Mouse (Mus musculus): ENCODE data around the gene Ppp2r2d. TPM values are rescaled to one million over a fixed set of nuclear protein-coding genes. Genes with fewer than 3 reads are reported as not detected.

The Ppp2r2d gene
- polyA plus RNA-seq, 1 experiment from 2014 or later = 50.9 TPM

- Histone ChIP-seq H3K4me1 (ENCODE audit: insufficient read depth) (peaks cover 7% of the 10 kb centered on the region; the same call in 1 of the 2 replicates), H3K36me3 (ENCODE audit: insufficient read depth) (no peaks in the 10 kb centered on the region), H3K9me3 (ENCODE audit: low read depth, low read length) (no peaks in the 10 kb centered on the region), H3K4me2 (peak overlapping the region; percentile 76), H3K9ac (peak overlapping the region; percentile 18), H3K27ac (ENCODE audit: low read depth) (no peak overlapping the region; the same call in 1 of the 2 replicates), H3K4me3 (ENCODE audit: low read depth, low read length) (peak overlapping the region; percentile 69), H3K27me3 (ENCODE audit: insufficient read depth, low read length) (no peaks in the 10 kb centered on the region)
- no peak for ATAC-seq (ENCODE audit: insufficient read depth)
- DNase-seq = no peak
- 62% methylated on average over 5 of the region's 5 CpGs for WGBS
- TF ChIP-seq CTCF (IDR thresholded peaks at IDR 0.05; ENCODE audit: low read depth) = no peak
These were observed 62.1 kb downstream of the Ppp2r2d start for GRCm38 (mm10) chr7:138907976-138908375.

DNA sequence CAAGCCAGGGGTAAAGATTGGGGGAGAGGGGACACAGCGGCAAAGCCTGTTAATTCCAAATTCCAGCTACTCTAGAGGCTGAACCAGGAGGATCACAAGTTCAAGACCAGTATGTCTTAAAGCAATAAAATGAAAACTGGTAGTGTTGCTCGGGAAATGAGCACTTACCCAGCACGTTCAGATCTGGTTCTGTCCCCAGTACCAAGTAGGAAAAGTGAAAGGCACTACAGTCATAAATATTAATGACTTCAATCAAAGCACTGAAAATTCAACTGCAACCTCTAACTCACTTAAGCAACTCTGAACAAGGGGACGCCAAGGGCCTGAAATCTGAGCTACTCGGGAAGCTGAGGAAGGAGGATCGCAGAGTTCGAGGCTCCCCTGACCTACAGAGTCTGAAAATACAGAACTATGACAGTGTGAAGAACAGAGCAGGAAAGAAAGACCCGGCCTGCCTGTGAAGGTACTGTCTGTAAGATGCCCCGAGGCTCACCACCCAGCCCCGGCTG is 62.9 kb downstream of the Ppp2r2d start:
- H3K27me3 ChIP-seq (ENCODE audit: insufficient read depth, low read length) = no peaks in the 10 kb centered on the region
- H3K27ac ChIP-seq (ENCODE audit: low read depth) = peak overlapping the region; percentile 74
- H3K4me3 ChIP-seq (ENCODE audit: low read depth, low read length) = peak overlapping the region; percentile 69
- no peak for DNase-seq
- no peak for TF ChIP-seq CTCF (IDR thresholded peaks at IDR 0.05; ENCODE audit: low read depth)
- no peaks in the 10 kb centered on the region for H3K36me3 ChIP-seq (ENCODE audit: insufficient read depth)
- H3K4me1 ChIP-seq (ENCODE audit: insufficient read depth) = peaks cover 7% of the 10 kb centered on the region; the same call in 1 of the 2 replicates
- peak overlapping the region; percentile 84 for H3K9ac ChIP-seq
- no peaks in the 10 kb centered on the region for H3K9me3 ChIP-seq (ENCODE audit: low read depth, low read length)
- no peak for ATAC-seq (ENCODE audit: insufficient read depth)
- H3K4me2 ChIP-seq = peak overlapping the region; percentile 76
- 6% methylated on average over 10 of the region's 10 CpGs for WGBS

GRCm38 (mm10) chr7:138909277-138910192 is 63.7 kb downstream of the Ppp2r2d start, which contains the start of gene Bnip3:
Gene Bnip3, minus strand, starts transcription at chr7:138909519.
- Histone ChIP-seq H3K4me3 (ENCODE audit: low read depth, low read length) (peak within 1 kb of the TSS; percentile 69), H3K4me2 (peak within 1 kb of the TSS; percentile 76), H3K27me3 (ENCODE audit: insufficient read depth, low read length) (no peaks in the 10 kb centered on the region), H3K9ac (peak within 1 kb of the TSS; percentile 84), H3K36me3 (ENCODE audit: insufficient read depth) (no peaks in the 10 kb centered on the region), H3K9me3 (ENCODE audit: low read depth, low read length) (no peaks in the 10 kb centered on the region), H3K4me1 (ENCODE audit: insufficient read depth) (peaks cover 7% of the 10 kb centered on the region; the same call in 1 of the 2 replicates), H3K27ac (ENCODE audit: low read depth) (peak within 1 kb of the TSS; percentile 82)
- DNase-seq = peak; percentile 94
- under 1% methylated on average over 65 of the region's 66 CpGs for whole genome bisulfite sequencing
- peak; percentile 97 for ATAC-seq (ENCODE audit: insufficient read depth)
- TF ChIP-seq CTCF (IDR thresholded peaks at IDR 0.05; ENCODE audit: low read depth) = no peak

DNA sequence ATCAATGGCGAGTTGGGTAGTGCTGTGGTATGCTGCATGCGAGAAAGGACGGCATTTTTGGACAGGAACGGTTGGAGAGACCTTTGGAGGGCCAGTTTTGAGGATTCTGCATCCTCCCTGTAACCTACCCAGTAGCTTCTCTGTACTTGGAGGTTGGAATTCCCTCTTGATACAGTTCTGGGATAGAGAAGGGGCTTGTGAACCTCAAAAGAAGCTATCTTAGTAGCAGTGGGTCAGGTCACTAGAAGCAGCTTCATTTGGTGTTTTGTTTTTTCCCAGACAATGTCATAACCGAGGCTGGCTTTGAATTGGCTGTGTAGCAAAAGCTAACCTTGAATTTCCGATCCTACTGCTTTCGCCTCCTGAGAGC is 64.3 kb downstream of the Ppp2r2d start:
- DNase-seq = peak; percentile 12
- H3K27ac ChIP-seq (ENCODE audit: low read depth) = peak overlapping the region; percentile 82
- H3K4me1 ChIP-seq (ENCODE audit: insufficient read depth) = peaks cover 7% of the 10 kb centered on the region; the same call in 1 of the 2 replicates
- H3K4me2 ChIP-seq = peak overlapping the region; percentile 76
- no peaks in the 10 kb centered on the region for H3K27me3 ChIP-seq (ENCODE audit: insufficient read depth, low read length)
- no peaks in the 10 kb centered on the region for H3K9me3 ChIP-seq (ENCODE audit: low read depth, low read length)
- no peak for ATAC-seq (ENCODE audit: insufficient read depth)
- H3K36me3 ChIP-seq (ENCODE audit: insufficient read depth) = no peaks in the 10 kb centered on the region
- TF ChIP-seq CTCF (IDR thresholded peaks at IDR 0.05; ENCODE audit: low read depth) = no peak
- WGBS = 21% methylated on average over 7 of the region's 7 CpGs
- H3K9ac ChIP-seq = peak overlapping the region; percentile 60
- peak overlapping the region; percentile 69 for H3K4me3 ChIP-seq (ENCODE audit: low read depth, low read length)

DNA sequence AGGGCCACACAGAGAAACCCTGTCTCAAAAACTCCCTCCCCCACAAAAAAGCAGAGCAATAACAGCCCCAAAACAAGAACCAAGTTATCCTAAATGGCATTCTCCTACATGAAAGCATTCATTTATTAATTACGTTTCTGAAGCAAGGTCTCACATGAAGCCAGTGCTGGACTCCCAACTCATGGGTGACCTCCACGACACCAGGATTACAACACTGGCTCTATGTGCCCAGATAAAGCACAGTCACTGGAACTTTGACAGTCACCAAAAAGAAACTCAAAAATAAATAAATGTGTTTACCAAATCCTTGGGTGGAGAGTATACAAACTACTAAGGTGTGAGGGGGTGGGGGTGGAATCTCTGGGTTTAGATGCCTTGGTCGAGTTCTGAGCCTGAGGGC is 67.7 kb downstream of the Ppp2r2d start:
- 64% methylated on average over 3 of the region's 3 CpGs for WGBS
- H3K9me3 ChIP-seq (ENCODE audit: low read depth, low read length) = no peaks in the 10 kb centered on the region
- no peak for DNase-seq
- no peak for TF ChIP-seq CTCF (IDR thresholded peaks at IDR 0.05; ENCODE audit: low read depth)
- no peak overlapping the region for H3K27ac ChIP-seq (ENCODE audit: low read depth)
- ATAC-seq (ENCODE audit: insufficient read depth) = no peak
- H3K4me1 ChIP-seq (ENCODE audit: insufficient read depth) = peaks cover 1% of the 10 kb centered on the region; the same call in 1 of the 2 replicates
- H3K4me2 ChIP-seq = no peak overlapping the region
- no peak overlapping the region for H3K4me3 ChIP-seq (ENCODE audit: low read depth, low read length)
- no peaks in the 10 kb centered on the region for H3K36me3 ChIP-seq (ENCODE audit: insufficient read depth)
- H3K9ac ChIP-seq = no peak overlapping the region
- H3K27me3 ChIP-seq (ENCODE audit: insufficient read depth, low read length) = no peaks in the 10 kb centered on the region

- Histone ChIP-seq H3K27me3 (ENCODE audit: insufficient read depth, low read length) (no peaks in the 10 kb centered on the region), H3K27ac (ENCODE audit: low read depth) (peak overlapping the region; percentile 84), H3K9me3 (ENCODE audit: low read depth, low read length) (no peaks in the 10 kb centered on the region), H3K4me1 (ENCODE audit: insufficient read depth) (no peaks in the 10 kb centered on the region), H3K9ac (peak overlapping the region; percentile 36), H3K36me3 (ENCODE audit: insufficient read depth) (no peaks in the 10 kb centered on the region), H3K4me3 (ENCODE audit: low read depth, low read length) (peak overlapping the region; percentile 35), H3K4me2 (peak overlapping the region; percentile 68)
- WGBS = 2% methylated on average over 26 of the region's 26 CpGs
- peak; percentile 43 for TF ChIP-seq CTCF (IDR thresholded peaks at IDR 0.05; ENCODE audit: low read depth)
- DNase-seq (peak; percentile 83), ATAC-seq (ENCODE audit: insufficient read depth) (peak; percentile 89)
These were observed 73.5 kb downstream of the Ppp2r2d start for GRCm38 (mm10) chr7:138919156-138919944.
